Mouse (Mus musculus): ENCODE measurements around the gene Hcfc1r1.

Gene Hcfc1r1

GRCm38 (mm10) chr17:23721886-23722285 is 48.5 kb downstream of the Hcfc1r1 start:
- DNase-seq (ENCODE audit: low spot score): no peak

DNA sequence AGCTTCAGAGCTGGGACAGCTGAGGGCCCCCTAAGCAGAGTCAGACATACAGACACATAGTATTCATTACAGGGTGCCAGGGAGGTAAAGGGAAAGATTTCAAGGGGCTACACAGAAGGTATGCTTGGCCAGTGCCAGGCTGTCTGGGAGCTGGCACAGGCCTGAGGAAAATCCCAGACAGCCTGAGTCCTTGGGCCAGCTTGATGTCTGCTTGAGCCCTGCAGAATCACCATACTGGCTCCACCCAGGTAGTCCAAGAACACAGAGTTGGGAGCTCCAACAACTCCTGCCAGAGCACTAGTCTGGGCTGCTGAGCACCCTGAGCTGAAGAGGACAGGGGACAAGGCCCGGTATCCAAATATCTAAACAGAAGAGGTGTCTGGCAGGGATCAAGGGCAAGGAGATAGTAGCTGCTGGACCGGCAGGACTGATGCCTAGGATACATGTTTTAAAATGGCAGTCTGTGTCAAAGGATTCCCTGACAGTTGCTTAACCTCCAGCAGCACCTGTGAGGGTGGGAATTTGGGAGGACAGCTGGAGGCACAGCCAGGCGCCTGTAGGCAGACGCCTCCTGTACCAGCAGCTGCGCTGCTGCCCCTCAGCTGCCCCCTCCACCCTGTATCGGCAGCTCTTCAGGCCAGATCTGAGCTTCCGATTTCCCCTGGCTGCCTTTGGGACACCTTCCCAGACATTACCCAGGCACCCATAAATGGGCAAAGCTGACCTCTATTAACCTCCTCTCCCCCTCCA is 49.2 kb downstream of the Hcfc1r1 start, which contains the start of gene 1520401A03Rik:
Gene 1520401A03Rik (minus strand): TSS at position 408 of the 750 bp plus-strand sequence.
- no peak for DNase-seq (ENCODE audit: low spot score)
